Mouse (Mus musculus): ENCODE measurements around the gene Gm7356. TPM values are rescaled to one million over a fixed set of nuclear protein-coding genes. Genes with fewer than 3 reads are reported as not detected.

Gene Gm7356
- polyA plus RNA-seq, 1 experiment from 2014 or later, result not detected

Other genes starting within 250 kb of the Gm7356 start
- gene Afdn, start 243.2 kb downstream of the Gm7356 start, polyA plus RNA-seq (2015; fragmentation: Nextera tagmentation; extraction: Ambion mirVana), result 76.5 and 81.2 TPM in 2 replicates
- 2.8 and 3.2 TPM in 2 replicates for gene Tcte2, start 241.9 kb downstream of the Gm7356 start, polyA plus RNA-seq (2015; fragmentation: Nextera tagmentation; extraction: Ambion mirVana)
- not detected in 2 replicates for gene Gm7168, start 55.3 kb downstream of the Gm7356 start, polyA plus RNA-seq (2015; fragmentation: Nextera tagmentation; extraction: Ambion mirVana)
- gene Gm7358, start 55.8 kb upstream of the Gm7356 start, polyA plus RNA-seq (2015; fragmentation: Nextera tagmentation; extraction: Ambion mirVana), result not detected in 2 replicates
- gene Dact2, start 200.6 kb upstream of the Gm7356 start, polyA plus RNA-seq (2015; fragmentation: Nextera tagmentation; extraction: Ambion mirVana), result 11.8 and 12.9 TPM in 2 replicates